Mouse (Mus musculus): ENCODE data around the gene Tsn. TPM values are rescaled to one million over a fixed set of nuclear protein-coding genes. Genes with fewer than 3 reads are reported as not detected.

Tsn gene
- polyA plus RNA-seq, 1 experiment from 2014 or later, result 247 TPM

DNA sequence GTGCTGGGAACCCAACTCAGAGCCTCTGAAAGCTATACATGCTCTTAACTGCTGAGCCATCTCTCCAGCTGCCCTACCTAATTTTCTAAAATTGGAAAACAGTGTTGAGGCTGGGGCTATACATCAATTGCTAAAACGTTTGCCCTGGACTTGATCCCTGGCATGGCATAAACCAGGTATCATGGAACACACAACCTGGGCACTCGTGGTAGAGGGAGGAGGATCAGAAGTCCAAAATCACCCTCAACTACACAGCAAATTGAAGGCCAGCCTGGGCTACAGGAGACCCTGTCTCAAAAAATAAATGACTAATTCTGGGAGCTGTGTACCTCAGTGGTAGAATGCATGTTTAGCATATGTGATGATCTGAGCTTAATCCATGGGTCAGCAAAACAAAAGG is 13.8 kb downstream of the Tsn start:
- Histone ChIP-seq H3K4me3 (replicated peaks) (no peak overlapping the region), H3K27ac (no peak overlapping the region), H3K4me2 (no peak overlapping the region), H3K27me3 (replicated peaks) (no peaks in the 10 kb centered on the region), H3K36me3 (peaks cover 24% of the 10 kb centered on the region), H3K9ac (no peak overlapping the region), H3K9me3 (no peaks in the 10 kb centered on the region), H3K4me1 (no peaks in the 10 kb centered on the region; the same call in 1 of the 2 replicates)
- ATAC-seq (ENCODE audit: insufficient read depth, low FRiP score, low read depth), result no peak
- WGBS, result 91% methylated on average over 2 of the region's 2 CpGs

DNA sequence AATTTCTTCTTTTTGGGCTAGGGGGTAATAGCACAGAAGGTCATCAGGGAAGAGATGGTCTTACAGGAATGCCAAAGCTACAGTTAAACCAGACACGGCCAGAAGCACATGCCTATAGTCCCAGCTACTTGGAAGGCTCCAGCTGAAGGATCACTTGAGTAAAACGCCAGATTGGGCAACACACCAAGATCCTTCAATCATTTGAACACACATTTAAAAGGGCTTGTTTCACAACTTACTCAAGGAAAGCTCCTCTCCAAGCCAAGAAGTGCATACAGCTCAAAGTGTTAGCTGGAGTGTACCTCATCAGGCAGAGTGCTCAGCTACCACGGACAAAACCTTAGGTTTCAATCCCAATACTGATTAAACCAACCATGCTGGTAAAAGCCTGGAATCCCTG is 14.9 kb downstream of the Tsn start:
- Histone ChIP-seq H3K4me2 (no peak overlapping the region), H3K9me3 (no peaks in the 10 kb centered on the region), H3K36me3 (peaks cover 17% of the 10 kb centered on the region), H3K4me3 (replicated peaks) (no peak overlapping the region), H3K27ac (no peak overlapping the region), H3K27me3 (replicated peaks) (no peaks in the 10 kb centered on the region), H3K4me1 (no peaks in the 10 kb centered on the region; the same call in 1 of the 2 replicates), H3K9ac (no peak overlapping the region)
- 86% methylated on average over 3 of the region's 3 CpGs for WGBS
- no peak for ATAC-seq (ENCODE audit: insufficient read depth, low FRiP score, low read depth)

DNA sequence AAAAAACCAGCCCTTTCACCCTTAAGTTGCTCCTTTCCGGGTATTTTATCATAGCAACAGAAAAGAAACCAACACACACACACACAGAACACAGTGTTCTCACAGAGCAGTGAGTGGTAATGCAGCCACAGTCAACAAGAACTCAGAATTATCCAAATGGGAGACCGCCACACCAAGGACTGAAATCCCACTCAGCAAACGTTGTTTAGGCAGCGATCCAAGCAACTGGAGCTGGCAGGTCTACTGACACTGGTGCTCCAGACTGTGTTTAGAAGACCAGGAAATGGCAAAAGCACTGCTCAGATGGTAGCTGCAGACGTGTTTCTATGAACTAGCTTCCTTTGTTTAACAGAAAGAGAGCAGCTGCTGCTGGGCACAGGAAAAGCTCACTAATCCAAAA is 16.7 kb downstream of the Tsn start:
- no peak overlapping the region for H3K9ac ChIP-seq
- no peak overlapping the region for H3K27ac ChIP-seq
- no peak overlapping the region for H3K4me3 ChIP-seq (replicated peaks)
- 70% methylated on average over 5 of the region's 5 CpGs for WGBS
- H3K4me2 ChIP-seq, result no peak overlapping the region
- no peaks in the 10 kb centered on the region for H3K27me3 ChIP-seq (replicated peaks)
- no peak for ATAC-seq (ENCODE audit: insufficient read depth, low FRiP score, low read depth)
- no peaks in the 10 kb centered on the region for H3K9me3 ChIP-seq
- no peaks in the 10 kb centered on the region; the same call in 1 of the 2 replicates for H3K4me1 ChIP-seq
- H3K36me3 ChIP-seq, result peaks cover 7% of the 10 kb centered on the region; the same call in 1 of the 2 replicates

DNA sequence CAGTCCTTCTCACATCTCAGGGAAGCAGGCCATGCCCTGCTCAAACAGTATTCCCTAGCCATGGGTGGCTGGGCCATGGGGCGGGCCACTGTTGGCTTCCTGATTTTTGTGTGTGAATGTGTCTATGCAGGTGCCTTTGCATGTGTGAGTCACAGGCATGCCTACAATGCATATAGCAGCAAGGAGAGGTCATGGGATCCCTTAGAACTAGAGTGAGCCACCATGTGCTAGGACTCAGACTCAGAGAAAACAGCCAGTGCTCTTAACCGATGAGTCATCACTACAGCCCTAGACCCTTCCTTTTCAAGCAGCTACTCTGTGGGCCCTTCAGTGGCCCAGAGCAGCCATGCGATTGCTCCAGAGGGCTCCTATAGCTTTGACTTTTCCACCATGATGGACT is 17.3 kb downstream of the Tsn start:
- no peak overlapping the region for H3K4me3 ChIP-seq (replicated peaks)
- H3K4me2 ChIP-seq, result no peak overlapping the region
- no peaks in the 10 kb centered on the region for H3K27me3 ChIP-seq (replicated peaks)
- no peaks in the 10 kb centered on the region; the same call in 1 of the 2 replicates for H3K4me1 ChIP-seq
- peaks cover 7% of the 10 kb centered on the region; the same call in 1 of the 2 replicates for H3K36me3 ChIP-seq
- WGBS, result 95% methylated on average over 3 of the region's 3 CpGs
- H3K27ac ChIP-seq, result no peak overlapping the region
- ATAC-seq (ENCODE audit: insufficient read depth, low FRiP score, low read depth), result no peak
- H3K9ac ChIP-seq, result no peak overlapping the region
- H3K9me3 ChIP-seq, result no peaks in the 10 kb centered on the region

DNA sequence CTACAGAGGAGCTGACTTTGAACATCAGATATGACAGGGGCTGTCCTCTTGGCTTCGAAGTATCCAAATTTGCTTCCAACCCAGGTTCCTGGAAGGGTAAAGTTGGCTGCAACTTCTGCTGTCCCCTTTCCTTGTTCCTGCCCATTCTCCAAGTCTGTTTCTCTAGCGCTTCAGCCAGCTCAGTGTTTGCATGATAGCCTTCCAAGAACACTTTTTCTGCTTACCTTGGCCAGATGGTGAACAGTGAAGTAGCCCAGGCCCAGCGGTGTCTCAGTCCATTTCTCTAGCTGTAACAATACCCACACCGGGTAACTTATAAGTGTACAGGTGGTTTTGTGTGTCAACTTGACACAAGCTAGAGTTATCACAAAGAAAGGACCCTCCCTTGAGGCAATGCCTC is 19.2 kb downstream of the Tsn start:
- 87% methylated on average over 4 of the region's 4 CpGs for WGBS
- Histone ChIP-seq H3K4me1 (no peaks in the 10 kb centered on the region; the same call in 1 of the 2 replicates), H3K36me3 (0 out of 2 replicates have a peak, but pooled peaks cover 3% of the 10 kb centered on the region), H3K4me2 (no peak overlapping the region), H3K4me3 (replicated peaks) (no peak overlapping the region), H3K9ac (no peak overlapping the region), H3K27ac (no peak overlapping the region), H3K9me3 (no peaks in the 10 kb centered on the region), H3K27me3 (replicated peaks) (no peaks in the 10 kb centered on the region)
- ATAC-seq (ENCODE audit: insufficient read depth, low FRiP score, low read depth), result no peak

DNA sequence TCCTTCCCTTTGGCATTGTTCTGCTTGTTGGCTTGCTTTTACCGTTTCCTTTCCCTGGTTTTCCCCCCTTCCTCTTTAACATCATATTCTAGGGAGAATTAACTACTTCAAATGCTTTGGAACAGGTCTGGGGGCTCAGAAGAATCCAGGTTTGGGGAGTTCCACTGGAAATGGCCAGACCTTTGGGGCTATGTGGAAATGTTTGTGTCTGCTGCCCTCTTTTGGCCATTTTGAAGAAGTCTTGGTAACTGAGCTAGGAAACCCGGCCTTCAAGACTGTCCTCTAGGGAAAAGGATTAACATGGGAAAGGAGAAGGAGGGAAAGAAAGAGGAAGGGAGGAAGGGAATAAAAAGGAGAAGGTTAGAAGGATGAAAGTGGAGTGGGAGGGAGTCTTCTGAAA is 36.4 kb downstream of the Tsn start:
- Histone ChIP-seq H3K4me1 (no peaks in the 10 kb centered on the region), H3K4me2 (no peak overlapping the region), H3K9me3 (no peaks in the 10 kb centered on the region), H3K36me3 (no peaks in the 10 kb centered on the region), H3K4me3 (replicated peaks) (no peak overlapping the region), H3K27me3 (replicated peaks) (no peaks in the 10 kb centered on the region), H3K9ac (no peak overlapping the region), H3K27ac (no peak overlapping the region)
- ATAC-seq (ENCODE audit: insufficient read depth, low FRiP score, low read depth), result no peak
- WGBS, result 10% methylated on average over 2 of the region's 2 CpGs

DNA sequence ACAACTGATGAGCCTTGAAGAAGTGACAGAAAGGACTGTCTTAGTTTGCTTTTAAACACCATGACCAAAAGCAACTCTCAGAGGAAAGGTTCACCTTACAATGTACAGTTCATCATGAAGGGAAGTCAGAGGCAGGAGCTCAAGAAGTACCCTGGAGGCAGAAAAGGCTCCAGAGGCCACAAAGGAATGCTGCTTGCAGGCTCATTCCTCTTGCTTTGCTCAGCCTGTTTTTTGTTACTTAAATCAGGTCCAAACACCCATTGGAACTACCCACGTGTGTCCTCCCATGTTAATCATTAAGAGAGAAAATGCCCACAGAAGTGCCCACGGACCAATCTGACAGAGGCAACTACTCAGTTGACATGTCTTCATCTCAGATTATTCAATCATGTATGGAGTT is 59.6 kb downstream of the Tsn start:
- Histone ChIP-seq H3K4me3 (replicated peaks) (no peak overlapping the region), H3K4me1 (no peaks in the 10 kb centered on the region), H3K27me3 (replicated peaks) (no peaks in the 10 kb centered on the region), H3K9me3 (no peaks in the 10 kb centered on the region), H3K36me3 (no peaks in the 10 kb centered on the region), H3K9ac (no peak overlapping the region), H3K4me2 (no peak overlapping the region), H3K27ac (no peak overlapping the region)
- 42% methylated on average over 2 of the region's 2 CpGs for WGBS
- ATAC-seq (ENCODE audit: insufficient read depth, low FRiP score, low read depth), result no peak

Other genes with a start within 250 kb of the Tsn start
- 0.09 and 0.10 TPM in 2 replicates for gene Gm29106, start 135.2 kb downstream of the Tsn start, polyA plus RNA-seq (2015; fragmentation: Nextera tagmentation; extraction: Ambion mirVana)
- 70.1 and 72.0 TPM in 2 replicates for gene Nifk, start 10.1 kb upstream of the Tsn start, polyA plus RNA-seq (2015; fragmentation: Nextera tagmentation; extraction: Ambion mirVana)
- 38.7 and 42.1 TPM in 2 replicates for gene Clasp1, start 77.3 kb upstream of the Tsn start, polyA plus RNA-seq (2015; fragmentation: Nextera tagmentation; extraction: Ambion mirVana)

Data from stomach, embryonic 15.5 days (tissue).